ENCODE assay signal across 8 mouse cellular contexts in the genomic region with DNA sequence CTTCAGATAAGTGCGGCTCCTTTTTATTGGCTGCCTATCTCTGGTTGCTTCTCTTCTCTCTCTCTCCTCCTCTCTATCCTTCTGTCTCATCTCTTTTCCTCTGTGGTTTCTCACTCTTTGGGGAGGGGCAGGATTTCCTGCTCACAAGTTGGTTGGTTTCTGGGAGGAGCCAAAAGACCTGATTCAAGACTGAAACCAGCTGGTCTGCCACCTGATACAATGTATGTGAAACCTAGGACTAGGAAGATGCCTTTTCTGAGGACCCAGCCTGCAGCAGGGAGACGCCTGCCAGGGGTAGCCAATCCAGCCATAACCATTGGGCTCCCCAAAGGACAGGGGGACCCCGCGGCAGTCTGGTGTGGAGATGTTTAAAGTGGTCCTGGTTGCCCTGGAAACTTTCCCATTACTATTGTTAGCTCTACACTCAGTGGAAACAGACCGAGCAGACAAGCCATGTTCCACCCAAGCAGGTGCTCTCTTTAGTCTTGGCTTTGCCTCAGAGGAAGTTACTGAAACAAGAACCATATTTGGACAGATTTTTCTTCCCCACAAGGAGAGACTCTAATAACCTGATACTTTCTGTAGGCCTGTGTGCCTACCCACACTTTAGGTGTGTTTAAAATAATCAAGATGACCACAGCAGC. TPM values are rescaled to one million over a fixed set of nuclear protein-coding genes. Genes with fewer than 3 reads are reported as not detected.
DNase-seq lines count a peak whose midpoint lies in the region; TF ChIP-seq lines count a peak whose summit lies in the region.

Gene Hsd11b1 (minus strand): TSS at position 121 of the 644 bp plus-strand sequence.

- peak; percentile 93 for DNase-seq in heart, adult 11 months
- no peak for DNase-seq in heart, postnatal 10 days
- peak; percentile 32 to 42 for DNase-seq in B cell, adult 2 months
- DNase-seq in lung, postnatal 36 days: peak; percentile 70
- no peak for DNase-seq in gastrocnemius, postnatal 14 days
- DNase-seq in embryo, embryonic 11 days: no peak
- no peak for DNase-seq in right cerebral cortex, adult 2 months (ENCODE audit: low spot score in 2 of 2)

- TF ChIP-seq POLR2A in cortical plate, adult 2 months (IDR thresholded peaks at IDR 0.05; ENCODE audit: extremely low read depth, insufficient read depth, low read length): no peak

- peaks cover 2% of the 10 kb centered on the region for H3K4me1 ChIP-seq in cortical plate, adult 2 months (ENCODE audit: control insufficient read depth, insufficient read depth, low read length)

- H3K4me3 ChIP-seq in cortical plate, adult 2 months (ENCODE audit: insufficient read depth, low read length): no peak within 1 kb of the TSS

- no peak for TF ChIP-seq CTCF in cortical plate, adult 2 months (IDR thresholded peaks at IDR 0.05; ENCODE audit: extremely low read depth, insufficient read depth, low read length)

- no peak within 1 kb of the TSS for H3K27ac ChIP-seq in cortical plate, adult 2 months (ENCODE audit: insufficient read depth, low read length)

- intact Hi-C loops in heart, postnatal 10 days (cut with DNase I): no loop called here
- intact Hi-C loops in gastrocnemius, postnatal 14 days (cut with DNase I; ENCODE audit: low total_unique reads): no loop called here

RNA-seq across cellular contexts. Expression of gene Hsd11b1, which starts in this region (rescaled TPM):
- total RNA-seq in heart, postnatal 10 days (2021): 1 to 10 TPM; 1.1 to 1.3 TPM
- polyA plus RNA-seq in cortical plate, adult 2 months (2012; rRNA removed): 39.5 and 44.8 TPM in 2 replicates
- 1 to 10 TPM; 5.7 to 7.0 TPM for total RNA-seq in gastrocnemius, postnatal 14 days (2021)

Comparison
In these comparisons a context has a peak if more than half of its experiments do, and no peak if none do; other contexts are left out.
1. DNase-seq: peak in heart, adult 11 months (single experiment), B cell, adult 2 months (2 of 2) and lung, postnatal 36 days (single experiment); none in heart, postnatal 10 days (0 of 2), gastrocnemius, postnatal 14 days (single experiment), embryo, embryonic 11 days (single experiment) and right cerebral cortex, adult 2 months (0 of 2).